Mouse (Mus musculus) brain, embryonic 18.5 days (tissue): ENCODE measurements around the gene Wdr20.
"Not testable (repeated sequence)": the region's sequence is repeated elsewhere in the genome, so short reads cannot be mapped to it uniquely, and the experiment has no call there.

Experiments used
- DNase-seq: peaks from one replicate; pipeline ENCODE4 v3.0.0-alpha.2; 2012; ENCODE audit warnings: low read depth, low spot score

Gene Wdr20

DNA sequence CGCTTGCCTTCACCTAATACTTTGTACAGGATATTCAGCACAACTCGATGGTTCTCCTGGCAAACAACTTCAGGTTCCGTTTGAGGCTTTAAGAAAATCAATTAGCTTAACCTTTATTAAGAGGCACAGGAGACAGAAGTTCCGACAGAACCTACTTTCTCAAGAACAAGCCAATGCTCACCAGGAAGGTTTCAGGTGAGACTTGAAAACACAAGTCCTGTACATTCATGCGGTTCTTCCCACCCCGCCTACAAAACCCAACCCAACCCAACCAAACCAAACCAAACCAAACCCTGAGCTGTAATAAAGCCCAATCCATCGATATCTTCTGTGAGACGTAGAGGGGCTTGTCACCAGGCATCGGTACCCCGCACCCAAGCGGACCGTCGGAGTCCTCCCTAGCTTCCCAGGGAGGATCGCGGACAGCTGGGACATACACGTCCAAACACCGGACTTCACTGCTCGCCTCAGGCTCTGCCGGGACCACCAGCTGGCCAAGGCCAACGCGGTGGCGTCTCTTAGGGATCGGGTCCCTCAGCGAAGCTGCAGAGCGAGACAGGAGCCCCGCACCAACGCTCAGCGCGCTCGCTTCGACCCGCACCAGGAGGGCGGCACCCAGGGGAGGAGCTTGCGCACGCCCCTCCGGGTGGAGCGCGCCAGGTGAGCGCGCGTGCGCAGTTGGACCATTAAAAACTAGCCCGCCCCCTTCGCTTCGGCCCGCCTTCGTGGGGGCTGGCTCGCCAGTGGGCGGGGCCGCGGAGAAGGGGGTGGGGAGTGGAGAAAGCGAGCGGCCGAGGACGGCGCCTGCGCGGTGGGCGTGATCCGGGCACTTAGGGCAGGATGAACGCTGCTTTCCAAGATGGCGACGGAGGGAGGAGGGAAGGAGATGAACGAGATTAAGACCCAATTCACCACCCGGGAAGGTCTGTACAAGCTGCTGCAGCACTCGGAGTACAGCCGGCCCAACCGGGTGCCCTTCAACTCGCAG lies at the start of gene Wdr20:
TSS of gene Wdr20 (plus strand) at position 775 of the 988 bp plus-strand sequence.
- peak; percentile 89 for DNase-seq

DNA sequence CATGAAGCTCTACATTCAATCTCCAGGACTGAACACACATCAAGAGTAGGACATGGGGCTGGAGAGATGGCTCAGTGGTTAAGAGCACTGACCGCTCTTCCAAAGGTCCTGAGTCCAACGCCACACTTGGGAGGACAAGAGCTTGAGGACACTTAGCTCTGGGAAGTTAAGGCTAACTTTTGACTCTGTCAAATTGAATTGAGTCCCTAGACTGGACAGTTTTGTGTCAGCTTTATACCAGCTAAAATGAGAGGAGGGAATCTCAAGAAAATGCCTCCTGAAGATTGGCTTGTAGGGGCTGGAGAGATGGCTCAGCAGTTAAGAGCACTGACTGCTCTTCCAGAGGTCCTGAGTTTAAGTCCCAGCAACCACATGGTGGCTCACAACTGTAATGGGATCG lies 48.8 kb upstream of the Wdr20 start:
- not testable (repeated sequence) for DNase-seq

DNA sequence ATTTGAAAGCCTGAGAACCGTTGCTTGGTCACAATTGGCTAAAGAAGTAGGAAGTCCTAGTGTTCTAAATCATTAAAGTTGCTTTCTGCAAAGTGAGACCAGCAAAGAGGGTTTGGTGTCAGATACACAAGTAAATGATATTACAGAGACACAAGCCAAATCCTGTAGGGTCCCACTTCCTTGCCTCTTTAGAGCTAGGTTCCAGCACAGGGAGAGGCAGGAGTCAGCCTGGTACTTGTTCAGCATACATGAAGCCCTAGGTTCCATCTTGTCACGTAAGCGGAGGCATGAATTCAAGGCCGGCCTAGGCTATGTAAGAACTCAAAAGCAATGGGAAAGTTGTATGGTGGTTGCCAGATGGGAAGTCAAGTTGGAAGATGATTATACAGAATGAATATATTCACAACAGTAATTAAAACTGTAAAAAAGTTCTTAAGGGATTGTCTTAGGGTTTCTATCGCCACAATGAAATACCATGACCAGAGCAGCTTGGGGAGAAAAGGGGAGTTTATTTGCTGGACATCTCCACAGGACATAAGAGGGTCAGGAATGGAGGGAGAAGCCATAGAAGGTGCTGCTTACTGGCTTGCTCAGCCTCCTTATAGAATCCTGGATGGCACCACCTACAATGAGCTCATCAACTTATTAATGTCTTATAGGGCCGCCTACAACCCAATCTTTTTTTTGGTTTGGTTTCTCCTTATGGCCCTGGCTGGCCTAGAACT lies 47.7 kb upstream of the Wdr20 start:
- DNase-seq = no peak

DNA sequence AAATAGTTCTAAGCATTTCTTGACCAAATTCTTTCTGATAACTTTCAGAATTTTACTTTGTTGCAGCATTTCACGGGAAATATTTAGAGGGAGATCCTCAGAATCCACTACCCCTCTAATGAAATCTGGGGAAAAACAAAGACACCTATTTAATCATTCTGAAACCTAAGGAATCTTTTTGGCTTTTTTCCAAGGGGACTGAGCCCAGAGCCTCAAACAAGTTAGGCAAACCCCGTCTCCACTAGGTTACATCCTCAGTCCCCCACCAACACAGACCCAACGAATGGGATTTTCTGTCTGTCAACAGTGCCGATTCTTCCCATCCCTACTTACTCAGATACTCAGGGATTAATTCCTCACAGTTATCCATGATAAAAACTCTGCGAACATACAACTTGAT lies 44.4 kb upstream of the Wdr20 start:
- not testable (repeated sequence) for DNase-seq

DNA sequence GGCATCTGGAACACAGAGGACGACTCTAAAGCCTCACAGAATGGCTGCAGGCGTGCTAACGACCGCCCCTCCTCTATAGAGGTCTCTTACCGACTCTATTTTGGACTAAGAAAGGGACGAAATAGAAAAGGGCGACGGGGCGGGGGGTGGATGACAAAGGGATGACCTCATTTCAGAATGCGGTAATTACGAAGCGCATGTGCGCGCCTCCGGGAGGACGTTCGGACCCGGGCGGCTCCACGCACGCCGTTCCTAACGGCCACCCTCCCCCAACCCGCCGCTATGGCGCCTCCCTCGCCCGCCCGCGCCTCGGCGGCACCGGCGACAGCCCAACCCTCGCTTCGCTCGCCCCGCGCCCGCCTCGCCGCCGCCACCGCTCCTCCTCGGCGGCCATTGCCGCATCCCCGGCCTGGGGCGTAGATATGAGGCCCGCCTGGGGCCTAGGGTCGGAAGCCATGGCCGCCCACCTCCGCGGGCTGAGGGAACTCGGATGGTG lies 42.0 kb upstream of the Wdr20 start:
- peak; percentile 18 for DNase-seq

DNA sequence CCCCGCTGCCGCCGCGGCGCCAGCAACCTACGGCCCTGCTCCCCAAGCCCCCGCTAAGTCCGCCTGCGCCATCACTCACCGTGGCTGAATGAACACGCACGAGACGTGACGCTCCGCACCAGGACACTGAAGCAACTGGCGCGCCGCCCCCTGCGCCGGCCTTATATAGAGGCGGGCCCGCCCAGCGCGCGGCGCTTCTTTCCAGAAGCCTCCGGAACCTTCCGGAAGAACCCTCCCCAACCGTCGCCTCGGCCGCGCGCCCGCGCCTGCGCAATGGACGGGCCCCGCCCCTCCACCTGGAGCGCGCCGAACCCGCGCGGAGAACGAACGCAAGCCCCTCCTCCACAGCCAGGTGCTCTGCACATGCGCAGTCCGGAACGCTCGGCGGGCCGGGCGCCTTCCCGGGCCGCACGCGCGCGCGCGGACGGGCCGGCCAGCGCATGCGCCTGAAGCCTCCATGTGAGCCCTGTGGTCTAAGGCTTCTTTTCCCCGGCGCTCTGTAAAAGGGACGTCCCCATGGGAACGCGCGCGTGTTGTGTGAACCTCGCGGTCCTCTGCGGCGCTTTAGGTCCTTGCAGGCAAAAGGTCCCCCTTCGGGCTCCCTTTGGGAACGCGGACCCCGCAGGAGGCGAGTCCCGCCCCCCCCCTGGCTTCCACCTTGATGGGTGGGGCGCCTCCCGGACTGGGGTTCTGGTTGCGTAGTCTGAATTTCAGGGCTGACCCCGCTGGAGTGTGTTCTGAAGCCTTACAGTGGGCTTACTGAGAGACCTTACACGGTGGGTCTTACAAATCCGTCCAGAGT lies 41.4 kb upstream of the Wdr20 start:
- peak; percentile 94 for DNase-seq

DNA sequence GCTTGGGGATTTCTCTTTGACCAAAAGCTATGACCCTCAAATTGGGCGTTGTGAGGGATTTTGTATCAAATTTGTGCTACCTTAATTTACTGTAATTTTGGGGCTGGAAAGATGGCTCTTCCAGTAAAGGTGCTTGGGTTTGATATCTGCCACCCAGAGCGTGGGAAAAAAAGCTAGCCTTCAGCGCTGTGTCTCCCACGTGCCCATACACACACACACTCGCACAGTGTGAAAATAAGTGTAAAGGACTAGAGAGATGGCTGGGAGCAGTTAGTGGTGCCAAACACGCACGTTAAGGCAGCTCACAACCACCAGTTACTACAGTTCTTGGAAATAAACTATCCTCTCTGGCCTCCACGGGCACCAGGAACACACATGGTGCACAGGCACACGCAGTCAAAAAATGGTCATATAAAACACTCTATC lies 40.8 kb upstream of the Wdr20 start:
- DNase-seq = no peak

DNA sequence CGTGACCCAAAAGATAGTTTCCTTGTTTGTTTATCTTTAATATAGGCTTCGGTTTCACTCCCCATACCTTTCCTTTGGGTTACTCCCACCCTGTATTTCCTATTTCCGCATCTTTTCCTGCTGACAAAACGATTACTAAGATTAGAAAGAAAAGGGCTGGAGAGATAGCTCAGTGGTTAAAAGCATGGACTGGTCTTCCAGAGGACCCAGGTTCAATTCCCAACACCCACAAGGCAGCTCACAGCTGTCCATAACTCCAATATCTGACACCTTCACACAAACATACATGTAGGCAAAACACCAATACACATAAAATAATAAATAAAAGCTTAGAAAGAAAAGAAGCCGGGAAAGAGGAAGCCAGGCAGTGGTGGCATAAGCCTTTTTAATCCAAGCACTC lies 40.3 kb upstream of the Wdr20 start:
- DNase-seq = no peak

DNA sequence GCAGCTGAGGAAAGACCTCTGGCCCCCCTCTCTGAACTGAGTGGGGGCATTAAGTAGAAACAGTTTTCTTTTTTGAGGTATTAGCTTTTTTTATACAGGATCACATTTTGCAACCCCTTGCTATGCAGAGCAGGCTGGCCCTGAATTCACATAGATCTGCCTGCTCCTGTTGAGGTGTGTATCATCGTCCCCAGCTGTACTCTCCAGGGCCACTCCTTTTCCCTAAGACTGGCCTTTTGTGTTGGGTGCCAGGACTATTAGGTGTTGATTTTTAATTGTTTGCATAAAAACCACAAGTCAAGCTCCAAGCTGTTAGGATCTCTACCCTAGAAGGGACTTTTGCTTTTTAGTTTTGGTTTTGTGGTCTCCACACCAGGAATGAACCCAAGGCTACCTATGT lies 39.7 kb upstream of the Wdr20 start:
- no peak for DNase-seq

DNA sequence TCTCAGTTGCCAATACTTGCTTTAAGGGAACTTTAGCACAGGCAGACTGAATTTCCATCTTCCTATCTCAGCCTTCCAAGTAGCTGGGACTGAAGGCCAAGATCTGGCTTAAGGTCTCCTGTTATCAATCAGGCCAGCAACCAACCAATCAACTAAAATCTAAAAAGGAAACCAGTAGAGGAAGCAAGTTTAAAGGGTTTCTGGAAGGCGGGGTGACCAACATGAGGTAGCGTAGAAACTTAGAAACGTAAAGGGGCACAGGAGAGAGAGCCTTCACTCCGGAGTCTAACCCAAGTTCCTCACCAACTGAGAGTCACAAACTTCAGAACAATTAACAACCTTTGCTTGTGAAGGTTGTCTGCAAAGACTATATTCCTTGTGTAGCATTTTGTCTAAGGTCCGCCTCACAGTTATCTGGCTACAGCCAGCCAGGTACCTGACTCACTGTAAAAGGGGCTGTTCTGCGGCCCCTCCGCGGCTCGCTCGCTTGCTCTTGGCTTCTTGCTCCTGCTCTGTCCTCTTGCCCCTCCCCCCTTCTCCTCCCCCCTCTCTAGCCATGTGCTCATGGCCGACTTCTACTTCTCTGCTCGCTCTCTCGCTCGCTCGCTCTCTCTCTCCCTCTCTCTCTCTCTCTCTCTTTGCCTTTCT lies 39.1 kb upstream of the Wdr20 start:
- DNase-seq = no peak

DNA sequence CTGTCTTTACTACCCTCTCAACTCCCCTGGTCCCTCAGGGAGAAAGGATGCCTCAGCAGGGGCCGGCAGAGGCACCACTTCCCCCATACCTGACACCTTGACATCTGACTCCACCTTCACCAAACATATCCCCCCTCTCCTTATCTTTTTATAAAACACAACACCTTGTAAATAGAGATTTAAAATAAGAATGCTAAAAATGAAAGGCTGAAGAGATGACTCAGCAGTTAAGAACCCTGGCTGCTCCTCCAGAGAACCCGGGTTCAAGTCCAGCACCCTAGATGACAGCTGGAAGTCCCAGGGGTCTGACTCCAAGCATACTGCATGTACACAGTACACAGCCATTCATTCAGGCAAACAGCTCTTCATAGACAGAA lies 38.6 kb upstream of the Wdr20 start:
- no peak for DNase-seq

DNA sequence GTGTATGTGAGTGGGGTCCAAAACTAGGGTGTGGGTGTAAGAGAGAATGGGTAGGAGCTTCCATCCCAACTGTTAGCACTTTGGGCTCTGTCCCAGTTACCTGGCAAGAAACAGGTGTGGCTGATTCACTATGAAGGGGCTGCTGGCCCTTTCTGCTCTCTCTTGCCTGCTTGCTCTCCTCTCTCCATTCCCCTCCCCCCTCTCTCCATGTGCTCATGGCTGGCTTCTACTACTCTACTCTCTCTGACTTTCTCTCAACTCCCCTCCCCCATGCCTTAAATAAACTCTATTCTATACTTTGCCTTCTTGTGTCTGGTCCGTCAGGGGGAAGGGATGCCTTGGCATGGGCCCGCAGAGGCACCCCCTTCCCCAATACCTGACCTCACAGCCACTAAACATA lies 37.0 kb upstream of the Wdr20 start:
- DNase-seq = no peak

DNA sequence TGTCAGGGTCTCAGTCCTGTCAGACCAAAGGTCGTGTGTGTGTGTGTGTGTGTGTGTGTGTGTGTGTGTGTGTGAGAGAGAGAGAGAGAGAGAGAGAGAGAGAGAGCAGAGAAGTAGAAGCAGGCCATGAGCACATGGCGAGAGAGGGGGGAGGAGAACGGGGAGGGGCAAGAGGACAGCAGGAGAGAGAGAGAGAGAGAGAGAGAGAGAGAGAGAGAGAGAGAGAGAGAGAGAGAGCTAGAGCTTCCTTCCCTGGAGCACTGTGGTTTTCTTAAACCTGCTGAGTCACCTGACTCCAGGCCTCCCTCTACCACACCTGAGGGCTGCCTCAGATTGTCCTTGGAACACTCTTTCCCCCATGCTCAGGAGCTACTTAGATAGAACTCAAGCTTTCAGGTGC lies 36.4 kb upstream of the Wdr20 start:
- DNase-seq = not testable (repeated sequence)

DNA sequence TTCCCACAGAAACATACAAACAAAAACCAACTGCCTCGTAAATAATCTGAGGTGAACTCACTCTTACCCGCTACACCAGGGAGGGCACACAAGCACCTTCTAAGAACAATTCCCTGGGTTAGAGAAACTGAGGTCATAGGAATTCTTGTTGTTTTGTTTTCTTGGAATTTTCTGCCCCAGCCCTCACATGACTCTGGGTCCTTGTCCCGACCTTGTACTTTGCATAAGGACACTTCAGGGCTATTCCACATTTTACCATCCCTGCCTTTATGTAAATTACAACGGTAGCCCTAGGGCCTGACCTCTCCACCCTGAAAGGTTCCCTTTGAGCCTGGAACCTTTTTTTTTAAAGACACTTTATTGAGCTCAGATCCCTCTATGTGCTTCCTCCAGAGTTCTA lies 35.2 kb upstream of the Wdr20 start, which contains the start of gene Hsp90aa1:
TSS of gene Hsp90aa1 (minus strand) at position 173 of the 400 bp plus-strand sequence.
- DNase-seq = no peak

DNA sequence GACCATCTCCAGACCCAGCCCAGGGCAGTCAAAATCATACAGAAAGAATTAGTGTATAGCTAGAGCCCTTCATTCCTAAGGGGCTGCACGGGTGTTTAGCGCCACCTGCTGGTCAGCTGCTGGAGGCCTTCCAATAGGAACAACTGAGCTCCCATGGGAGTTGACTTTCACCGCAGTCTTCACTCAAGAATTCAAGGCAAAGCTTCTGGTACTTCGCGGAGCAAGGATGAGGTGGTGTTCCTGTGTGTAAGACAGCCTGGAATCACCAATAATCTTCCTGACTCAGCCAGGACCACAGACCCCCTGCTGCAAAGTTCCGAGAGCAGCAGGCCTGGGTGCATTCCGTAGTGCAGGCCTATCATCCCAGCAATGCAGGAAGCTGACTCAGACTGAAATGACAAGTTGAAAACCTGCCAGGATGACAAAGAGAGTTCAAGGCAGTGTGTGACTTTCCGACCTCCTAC lies 34.7 kb upstream of the Wdr20 start:
- DNase-seq = peak; percentile 46

DNA sequence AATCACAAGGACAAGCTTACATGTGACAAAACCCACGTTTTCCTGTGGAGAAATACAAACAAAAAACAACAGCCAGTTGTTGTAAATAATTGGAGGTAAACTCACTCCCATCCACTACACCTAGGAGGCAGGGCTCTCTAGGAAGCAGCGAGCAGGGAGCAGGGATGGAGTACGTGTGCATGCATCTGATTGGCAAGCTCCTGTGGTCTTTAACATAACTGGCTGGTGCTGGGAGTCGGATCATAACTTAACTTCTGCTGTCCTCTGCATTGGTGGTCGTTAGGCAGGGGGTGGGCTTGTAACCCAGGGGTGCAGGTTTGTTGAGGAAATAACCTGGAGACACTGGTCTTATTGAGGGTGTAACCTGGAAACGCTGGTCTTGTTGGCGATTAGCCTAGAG lies 34.1 kb upstream of the Wdr20 start:
- no peak for DNase-seq

DNA sequence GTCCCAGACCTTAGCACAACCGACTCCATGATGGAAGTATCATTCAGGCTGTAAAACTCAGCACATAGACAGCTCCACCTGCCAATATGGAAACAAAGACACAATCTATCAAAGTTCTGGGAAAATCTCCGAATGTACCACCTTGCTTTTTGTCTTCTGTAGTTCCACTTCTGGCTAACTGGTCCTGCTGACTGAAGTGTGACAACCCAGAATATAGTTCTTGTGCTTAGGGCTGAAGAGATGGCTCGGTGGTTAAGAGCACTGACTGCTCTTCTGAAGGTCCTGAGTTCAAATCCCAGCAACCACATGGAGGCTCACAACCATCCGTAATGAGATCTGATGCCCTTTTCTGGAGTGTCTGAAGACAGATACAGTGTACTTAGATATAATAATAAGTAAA lies 32.3 kb upstream of the Wdr20 start:
- DNase-seq = not testable (repeated sequence)

DNA sequence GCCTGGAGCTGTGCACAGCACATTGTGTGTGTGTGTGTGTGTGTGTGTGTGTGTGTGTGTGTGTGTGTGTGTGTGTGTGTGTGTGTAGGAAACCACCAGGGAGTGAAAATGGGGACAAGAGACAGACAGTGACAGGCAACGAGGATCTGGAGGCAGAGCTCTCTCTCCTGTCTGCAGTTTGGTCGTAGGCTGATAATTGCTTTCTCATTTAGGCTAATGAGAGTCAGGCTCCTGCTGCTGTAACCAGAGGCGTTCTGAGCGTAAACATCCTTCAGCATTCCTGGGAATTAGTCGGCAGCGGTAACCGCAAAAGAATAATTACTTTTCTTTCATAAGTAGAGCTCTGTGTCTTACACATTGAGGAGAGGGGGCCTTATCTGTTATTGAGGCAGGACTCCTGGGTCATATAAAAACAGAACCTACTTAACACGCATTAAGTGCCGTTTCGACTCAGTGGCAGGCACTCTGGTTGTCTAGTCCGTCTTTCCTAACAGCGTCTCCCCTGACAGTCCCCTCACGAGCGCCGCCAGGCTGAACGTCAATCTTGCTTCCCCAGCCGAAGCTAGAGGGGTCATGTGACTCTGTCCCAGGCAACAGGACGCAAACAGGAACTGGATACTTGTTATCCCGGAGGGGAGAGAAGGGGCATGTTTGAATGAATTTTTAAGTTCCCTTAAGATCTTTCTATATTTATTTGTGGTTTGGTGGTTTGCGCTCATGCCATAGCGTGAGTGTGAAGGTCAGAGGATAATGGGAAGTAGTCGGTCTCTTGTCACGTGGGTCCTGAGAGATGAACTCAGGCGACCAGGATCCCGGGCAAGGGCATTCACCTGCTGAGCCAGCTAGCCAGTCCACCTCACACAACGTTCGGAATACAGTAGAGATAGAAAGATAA lies 31.2 kb upstream of the Wdr20 start:
- no peak for DNase-seq

DNA sequence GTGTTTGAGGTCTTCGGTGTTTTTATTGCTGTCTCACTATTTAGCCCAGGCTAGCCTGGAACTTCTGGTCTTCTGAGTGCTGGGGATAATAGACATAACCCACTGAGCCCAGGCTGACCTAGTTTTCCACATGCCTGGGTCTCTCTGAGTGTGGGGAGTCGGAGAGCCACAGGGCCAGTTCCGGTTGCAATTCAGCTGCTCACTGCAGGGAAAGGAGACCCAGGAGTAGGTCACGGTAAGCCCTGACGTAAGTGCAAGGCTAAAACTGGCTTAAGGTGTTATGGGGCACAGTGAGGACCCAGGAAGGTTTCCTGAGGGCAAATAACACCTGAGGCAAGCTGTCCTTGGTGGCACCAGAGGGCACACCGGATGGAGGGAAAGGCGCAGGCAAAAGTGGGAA lies 30.3 kb upstream of the Wdr20 start:
- DNase-seq = no peak

DNA sequence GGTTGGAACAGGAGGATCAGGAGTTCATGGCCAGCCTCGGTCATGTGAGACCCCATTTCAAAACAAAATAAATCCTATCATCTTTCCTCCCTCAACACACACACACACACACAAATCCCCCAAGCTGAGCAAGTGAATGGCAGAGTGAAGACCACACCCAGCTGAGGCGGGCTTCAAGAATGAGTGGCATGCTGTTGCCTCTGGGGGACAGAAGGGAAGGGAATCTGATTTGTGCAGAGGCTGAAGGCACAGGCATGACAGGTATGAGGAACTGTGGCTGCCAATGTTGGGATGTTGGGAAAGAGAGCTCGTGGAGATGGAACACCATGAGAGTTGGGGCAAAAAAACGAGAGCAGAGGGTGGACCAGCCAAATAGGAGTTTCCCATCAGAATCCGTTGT lies 26.5 kb upstream of the Wdr20 start:
- DNase-seq = no peak
